Mouse (Mus musculus): ENCODE measurements around the gene Slc16a4. TPM values are rescaled to one million over a fixed set of nuclear protein-coding genes. Genes with fewer than 3 reads are reported as not detected.
"Not testable (repeated sequence)": the region's sequence is repeated elsewhere in the genome, so short reads cannot be mapped to it uniquely, and the experiment has no call there.

The Slc16a4 gene
- polyA plus RNA-seq, 1 experiment from 2014 or later, result 13.4 TPM

- no peak for ATAC-seq (ENCODE audit: low FRiP score, low TSS enrichment)
- 65% methylated on average over 2 of the region's 2 CpGs for WGBS
- Histone ChIP-seq H3K9ac (replicated peaks; ENCODE audit: low read length) (no peak overlapping the region), H3K36me3 (ENCODE audit: insufficient read depth, low read length) (peaks cover 15% of the 10 kb centered on the region), H3K9me3 (ENCODE audit: low read length) (no peaks in the 10 kb centered on the region), H3K27ac (ENCODE audit: low read length) (no peak overlapping the region), H3K4me1 (ENCODE audit: insufficient read depth, low read length) (peaks cover 6% of the 10 kb centered on the region), H3K4me2 (replicated peaks; ENCODE audit: low read depth, low read length) (no peak overlapping the region), H3K27me3 (ENCODE audit: insufficient read depth, low read length) (no peaks in the 10 kb centered on the region), H3K4me3 (ENCODE audit: low read length) (no peak overlapping the region)
Measured at GRCm38 (mm10) chr3:107286123-107286522, 4.9 kb upstream of the Slc16a4 start.

- no peak for ATAC-seq (ENCODE audit: low FRiP score, low TSS enrichment)
- no peaks in the 10 kb centered on the region for H3K9me3 ChIP-seq (ENCODE audit: low read length)
Measured at GRCm38 (mm10) chr3:107287346-107287745, 3.7 kb upstream of the Slc16a4 start.

GRCm38 (mm10) chr3:107295672-107296360, 4.8 kb downstream of the Slc16a4 start:
- ATAC-seq (ENCODE audit: low FRiP score, low TSS enrichment), result no peak
- WGBS, result 84% methylated on average over 5 of the region's 5 CpGs
- H3K4me3 ChIP-seq (ENCODE audit: low read length), result no peak overlapping the region
- H3K27me3 ChIP-seq (ENCODE audit: insufficient read depth, low read length), result no peaks in the 10 kb centered on the region
- H3K27ac ChIP-seq (ENCODE audit: low read length), result no peak overlapping the region
- H3K4me1 ChIP-seq (ENCODE audit: insufficient read depth, low read length), result peaks cover 11% of the 10 kb centered on the region
- H3K9ac ChIP-seq (replicated peaks; ENCODE audit: low read length), result no peak overlapping the region
- H3K36me3 ChIP-seq (ENCODE audit: insufficient read depth, low read length), result 0 out of 2 replicates have a peak, but pooled peaks cover 3% of the 10 kb centered on the region
- H3K4me2 ChIP-seq (replicated peaks; ENCODE audit: low read depth, low read length), result no peak overlapping the region
- no peaks in the 10 kb centered on the region for H3K9me3 ChIP-seq (ENCODE audit: low read length)

More at GRCm38 (mm10) chr3:107287346-107287745, 3.7 kb upstream of the Slc16a4 start:
- no peak overlapping the region for H3K27ac ChIP-seq (ENCODE audit: low read length)
- H3K36me3 ChIP-seq (ENCODE audit: insufficient read depth, low read length), result peaks cover 13% of the 10 kb centered on the region
- H3K4me2 ChIP-seq (replicated peaks; ENCODE audit: low read depth, low read length), result no peak overlapping the region
- H3K27me3 ChIP-seq (ENCODE audit: insufficient read depth, low read length), result no peaks in the 10 kb centered on the region
- no peak overlapping the region for H3K4me3 ChIP-seq (ENCODE audit: low read length)
- H3K4me1 ChIP-seq (ENCODE audit: insufficient read depth, low read length), result peaks cover 14% of the 10 kb centered on the region
- H3K9ac ChIP-seq (replicated peaks; ENCODE audit: low read length), result no peak overlapping the region

- not testable (repeated sequence) for H3K36me3 ChIP-seq (ENCODE audit: insufficient read depth, low read length); H3K4me1 ChIP-seq (ENCODE audit: insufficient read depth, low read length); H3K9ac ChIP-seq (replicated peaks; ENCODE audit: low read length); H3K4me2 ChIP-seq (replicated peaks; ENCODE audit: low read depth, low read length); H3K27me3 ChIP-seq (ENCODE audit: insufficient read depth, low read length); H3K4me3 ChIP-seq (ENCODE audit: low read length); ATAC-seq (ENCODE audit: low FRiP score, low TSS enrichment); H3K9me3 ChIP-seq (ENCODE audit: low read length); H3K27ac ChIP-seq (ENCODE audit: low read length)
- WGBS, result 75% methylated on average over 4 of the region's 4 CpGs
Measured at GRCm38 (mm10) chr3:107296917-107297316, 5.9 kb downstream of the Slc16a4 start.

GRCm38 (mm10) chr3:107317338-107317737, 26.3 kb downstream of the Slc16a4 start:
- no peak for ATAC-seq (ENCODE audit: low FRiP score, low TSS enrichment)
- no peaks in the 10 kb centered on the region for H3K27me3 ChIP-seq (ENCODE audit: insufficient read depth, low read length)
- H3K36me3 ChIP-seq (ENCODE audit: insufficient read depth, low read length), result peaks cover 12% of the 10 kb centered on the region
- H3K27ac ChIP-seq (ENCODE audit: low read length), result no peak overlapping the region
- H3K9me3 ChIP-seq (ENCODE audit: low read length), result no peaks in the 10 kb centered on the region
- H3K4me3 ChIP-seq (ENCODE audit: low read length), result no peak overlapping the region
- no peak overlapping the region for H3K9ac ChIP-seq (replicated peaks; ENCODE audit: low read length)
- H3K4me1 ChIP-seq (ENCODE audit: insufficient read depth, low read length), result peaks cover 15% of the 10 kb centered on the region; the same call in 1 of the 2 replicates
- 90% methylated on average over 3 of the region's 3 CpGs for WGBS
- H3K4me2 ChIP-seq (replicated peaks; ENCODE audit: low read depth, low read length), result no peak overlapping the region

GRCm38 (mm10) chr3:107321141-107321540, 30.1 kb downstream of the Slc16a4 start:
- Histone ChIP-seq H3K4me2 (replicated peaks; ENCODE audit: low read depth, low read length) (no peak overlapping the region), H3K27ac (ENCODE audit: low read length) (no peak overlapping the region), H3K27me3 (ENCODE audit: insufficient read depth, low read length) (no peaks in the 10 kb centered on the region), H3K9me3 (ENCODE audit: low read length) (no peaks in the 10 kb centered on the region), H3K9ac (replicated peaks; ENCODE audit: low read length) (no peak overlapping the region), H3K36me3 (ENCODE audit: insufficient read depth, low read length) (peaks cover 26% of the 10 kb centered on the region), H3K4me1 (ENCODE audit: insufficient read depth, low read length) (peaks cover 32% of the 10 kb centered on the region), H3K4me3 (ENCODE audit: low read length) (no peak overlapping the region)
- ATAC-seq (ENCODE audit: low FRiP score, low TSS enrichment), result no peak
- 83% methylated on average over 2 of the region's 2 CpGs for WGBS

- Histone ChIP-seq H3K36me3 (ENCODE audit: insufficient read depth, low read length) (peaks cover 26% of the 10 kb centered on the region), H3K4me1 (ENCODE audit: insufficient read depth, low read length) (peaks cover 32% of the 10 kb centered on the region), H3K4me2 (replicated peaks; ENCODE audit: low read depth, low read length) (no peak overlapping the region), H3K4me3 (ENCODE audit: low read length) (no peak overlapping the region), H3K27me3 (ENCODE audit: insufficient read depth, low read length) (no peaks in the 10 kb centered on the region), H3K27ac (ENCODE audit: low read length) (no peak overlapping the region), H3K9me3 (ENCODE audit: low read length) (no peaks in the 10 kb centered on the region), H3K9ac (replicated peaks; ENCODE audit: low read length) (no peak overlapping the region)
- no peak for ATAC-seq (ENCODE audit: low FRiP score, low TSS enrichment)
Measured at GRCm38 (mm10) chr3:107321776-107322175, 30.7 kb downstream of the Slc16a4 start.

- Histone ChIP-seq H3K4me1 (ENCODE audit: insufficient read depth, low read length) (peaks cover 45% of the 10 kb centered on the region), H3K4me3 (ENCODE audit: low read length) (no peak overlapping the region), H3K4me2 (replicated peaks; ENCODE audit: low read depth, low read length) (no peak overlapping the region), H3K27me3 (ENCODE audit: insufficient read depth, low read length) (no peaks in the 10 kb centered on the region), H3K9ac (replicated peaks; ENCODE audit: low read length) (no peak overlapping the region), H3K27ac (ENCODE audit: low read length) (no peak overlapping the region), H3K9me3 (ENCODE audit: low read length) (no peaks in the 10 kb centered on the region), H3K36me3 (ENCODE audit: insufficient read depth, low read length) (peaks cover 36% of the 10 kb centered on the region)
- ATAC-seq (ENCODE audit: low FRiP score, low TSS enrichment), result no peak
- WGBS, result 91% methylated on average over 1 of the region's 1 CpGs
Measured at GRCm38 (mm10) chr3:107326442-107326841, 35.4 kb downstream of the Slc16a4 start.

- Histone ChIP-seq H3K36me3 (ENCODE audit: insufficient read depth, low read length) (peaks cover 22% of the 10 kb centered on the region), H3K9me3 (ENCODE audit: low read length) (no peaks in the 10 kb centered on the region), H3K27ac (ENCODE audit: low read length) (no peak overlapping the region), H3K4me1 (ENCODE audit: insufficient read depth, low read length) (peaks cover 24% of the 10 kb centered on the region), H3K4me2 (replicated peaks; ENCODE audit: low read depth, low read length) (peak overlapping the region; percentile 75), H3K4me3 (ENCODE audit: low read length) (peak overlapping the region; percentile 99), H3K9ac (replicated peaks; ENCODE audit: low read length) (peak overlapping the region; percentile 96), H3K27me3 (ENCODE audit: insufficient read depth, low read length) (no peaks in the 10 kb centered on the region)
- no peak for ATAC-seq (ENCODE audit: low FRiP score, low TSS enrichment)
- WGBS, result 61% methylated on average over 28 of the region's 28 CpGs
Measured at GRCm38 (mm10) chr3:107330503-107331424, 39.7 kb downstream of the Slc16a4 start.

- peaks cover 23% of the 10 kb centered on the region for H3K4me1 ChIP-seq (ENCODE audit: insufficient read depth, low read length)
- peak overlapping the region; percentile 75 for H3K4me2 ChIP-seq (replicated peaks; ENCODE audit: low read depth, low read length)
- no peak for ATAC-seq (ENCODE audit: low FRiP score, low TSS enrichment)
- H3K9ac ChIP-seq (replicated peaks; ENCODE audit: low read length), result peak overlapping the region; percentile 96
- H3K27ac ChIP-seq (ENCODE audit: low read length), result no peak overlapping the region
- H3K36me3 ChIP-seq (ENCODE audit: insufficient read depth, low read length), result peaks cover 18% of the 10 kb centered on the region
- H3K4me3 ChIP-seq (ENCODE audit: low read length), result peak overlapping the region; percentile 99
- no peaks in the 10 kb centered on the region for H3K27me3 ChIP-seq (ENCODE audit: insufficient read depth, low read length)
- no peaks in the 10 kb centered on the region for H3K9me3 ChIP-seq (ENCODE audit: low read length)
- 18% methylated on average over 17 of the region's 17 CpGs for WGBS
Measured at GRCm38 (mm10) chr3:107331746-107332126, 40.7 kb downstream of the Slc16a4 start.

All from kidney, embryonic 16.5 days (tissue).